Mouse (Mus musculus) stomach, embryonic 16.5 days (tissue): ENCODE data around the gene Psmg3. TPM values are rescaled to one million over a fixed set of nuclear protein-coding genes. Genes with fewer than 3 reads are reported as not detected.

Experiments
- ATAC-seq: fragments of 200-750 bp; cut with Nextera tagmentation; 2 replicates; pipeline ENCODE4 v1.8.0; 2017; ENCODE audit warnings: moderate number of reproducible peaks, moderate TSS enrichment; ENCODE audit not compliant: insufficient read depth, low FRiP score
- H3K27ac ChIP-seq: fragments of 300-500 bp; sonication (generic); 2 replicates; pipeline ENCODE4 v1.5.1; 2014; ENCODE audit warnings: low read length
- H3K27me3 ChIP-seq: fragments of 300-500 bp; sonication (generic); 2 replicates; pipeline ENCODE4 v1.6.1; 2014; ENCODE audit warnings: low read length, control low read depth, mixed read lengths; ENCODE audit not compliant: control insufficient read depth, insufficient read depth
- H3K36me3 ChIP-seq: fragments of 300-500 bp; sonication (generic); 2 replicates; pipeline ENCODE4 v1.6.1; 2014; ENCODE audit warnings: low read length; ENCODE audit not compliant: control insufficient read depth, insufficient read depth
- H3K4me1 ChIP-seq: fragments of 300-500 bp; sonication (generic); 2 replicates; pipeline ENCODE4 v1.6.1; 2014; ENCODE audit warnings: low read length, control low read depth, mixed read lengths; ENCODE audit not compliant: control insufficient read depth, insufficient read depth
- H3K4me2 ChIP-seq: fragments of 300-500 bp; sonication (generic); 2 replicates; pipeline ENCODE4 v1.6.1; 2014; ENCODE audit warnings: low read depth, low read length, mixed read lengths
- H3K4me3 ChIP-seq: fragments of 300-500 bp; sonication (generic); replicated peaks from 2 replicates; pipeline ENCODE4 v1.5.1; 2014; ENCODE audit warnings: mild to moderate bottlenecking, low read length
- H3K9ac ChIP-seq: fragments of 300-500 bp; sonication (generic); 2 replicates; pipeline ENCODE4 v1.6.1; 2014; ENCODE audit warnings: low read length
- H3K9me3 ChIP-seq: fragments of 300-500 bp; sonication (generic); replicated peaks from 2 replicates; pipeline ENCODE4 v1.6.1; 2016; ENCODE audit warnings: low read length, control low read depth; ENCODE audit not compliant: control insufficient read depth
- WGBS: fragments of 180-500 bp; shearing (Covaris S2); extraction: QIAGEN DNeasy Blood & Tissue Kit; methylation state at CpG from one replicate; pipeline ENCODE4 v1.1.7; 2014; 5-methylcytosine and 5-hydroxymethylcytosine counted together
- polyA plus RNA-seq: library from polyadenylated mRNA; unstranded; fragments of >200 nt; fragmentation: Nextera tagmentation; extraction: Ambion mirVana; gene quantifications from 2 replicates; pipeline ENCODE4 v1.2.1, GENCODE M21; 2015

Psmg3 gene
- polyA plus RNA-seq, 1 experiment from 2014 or later: 62.9 TPM

- 21% methylated on average over 11 of the region's 11 CpGs for WGBS
- no peaks in the 10 kb centered on the region for H3K36me3 ChIP-seq
- H3K4me3 ChIP-seq: peak overlapping the region; percentile 77
- peak overlapping the region; percentile 90 for H3K27ac ChIP-seq
- peak overlapping the region; percentile 76 for H3K9ac ChIP-seq
- ATAC-seq: peak; percentile 19; the same call in 1 of the 2 replicates
- H3K9me3 ChIP-seq: no peaks in the 10 kb centered on the region
- no peaks in the 10 kb centered on the region for H3K27me3 ChIP-seq
- H3K4me2 ChIP-seq: peak overlapping the region; percentile 92
- H3K4me1 ChIP-seq: peaks cover 66% of the 10 kb centered on the region
These were observed 33.2 kb downstream of the Psmg3 start for GRCm38 (mm10) chr5:139793338-139794089.

- peak overlapping the region; percentile 76 for H3K9ac ChIP-seq
- 23% methylated on average over 3 of the region's 3 CpGs for WGBS
- peak overlapping the region; percentile 92 for H3K4me2 ChIP-seq
- ATAC-seq: no peak
- H3K36me3 ChIP-seq: no peaks in the 10 kb centered on the region
- peak overlapping the region; percentile 77 for H3K4me3 ChIP-seq
- H3K27ac ChIP-seq: peak overlapping the region; percentile 90
- no peaks in the 10 kb centered on the region for H3K9me3 ChIP-seq
- peaks cover 61% of the 10 kb centered on the region for H3K4me1 ChIP-seq
- H3K27me3 ChIP-seq: no peaks in the 10 kb centered on the region
These were observed 33.7 kb downstream of the Psmg3 start for GRCm38 (mm10) chr5:139792966-139793337.

- no peak for ATAC-seq
- WGBS: 13% methylated on average over 11 of the region's 11 CpGs
- peak overlapping the region; percentile 77 for H3K4me3 ChIP-seq
- peak overlapping the region; percentile 92 for H3K4me2 ChIP-seq
- H3K27ac ChIP-seq: peak overlapping the region; percentile 90
- no peaks in the 10 kb centered on the region for H3K36me3 ChIP-seq
- peaks cover 54% of the 10 kb centered on the region for H3K4me1 ChIP-seq
- H3K27me3 ChIP-seq: no peaks in the 10 kb centered on the region
- H3K9me3 ChIP-seq: no peaks in the 10 kb centered on the region
- peak overlapping the region; percentile 76 for H3K9ac ChIP-seq
These were observed 34.4 kb downstream of the Psmg3 start for GRCm38 (mm10) chr5:139792159-139792775.

- no peaks in the 10 kb centered on the region for H3K27me3 ChIP-seq
- peaks cover 47% of the 10 kb centered on the region for H3K4me1 ChIP-seq
- H3K36me3 ChIP-seq: no peaks in the 10 kb centered on the region
- peak within 1 kb of the TSS; percentile 76 for H3K9ac ChIP-seq
- WGBS: under 1% methylated on average over 92 of the region's 92 CpGs
- H3K4me3 ChIP-seq: peak within 1 kb of the TSS; percentile 77
- peak within 1 kb of the TSS; percentile 90 for H3K27ac ChIP-seq
- ATAC-seq: peak; percentile 90
- no peaks in the 10 kb centered on the region for H3K9me3 ChIP-seq
- H3K4me2 ChIP-seq: peak within 1 kb of the TSS; percentile 92
These were observed 35.2 kb downstream of the Psmg3 start, which contains the start of gene Mafk for GRCm38 (mm10) chr5:139791227-139792158. TSS of gene Mafk (plus strand) at chr5:139791513.

- H3K4me3 ChIP-seq: no peak overlapping the region
- WGBS: 47% methylated on average over 4 of the region's 4 CpGs
- no peak overlapping the region for H3K27ac ChIP-seq
- H3K9me3 ChIP-seq: no peaks in the 10 kb centered on the region
- peaks cover 28% of the 10 kb centered on the region for H3K4me1 ChIP-seq
- H3K9ac ChIP-seq: no peak overlapping the region
- ATAC-seq: no peak
- no peaks in the 10 kb centered on the region for H3K36me3 ChIP-seq
- H3K27me3 ChIP-seq: no peaks in the 10 kb centered on the region
- H3K4me2 ChIP-seq: no peak overlapping the region
These were observed 37.2 kb downstream of the Psmg3 start for GRCm38 (mm10) chr5:139789466-139789865.

- no peaks in the 10 kb centered on the region for H3K9me3 ChIP-seq
- ATAC-seq: no peak
- H3K4me3 ChIP-seq: no peak overlapping the region
- no peaks in the 10 kb centered on the region for H3K27me3 ChIP-seq
- 80% methylated on average over 8 of the region's 8 CpGs for WGBS
- no peak overlapping the region for H3K9ac ChIP-seq
- H3K4me1 ChIP-seq: no peaks in the 10 kb centered on the region
- H3K4me2 ChIP-seq: no peak overlapping the region
- H3K36me3 ChIP-seq: no peaks in the 10 kb centered on the region
- H3K27ac ChIP-seq: no peak overlapping the region
These were observed 45.3 kb downstream of the Psmg3 start for GRCm38 (mm10) chr5:139781406-139781805.

GRCm38 (mm10) chr5:139776966-139777365 is 49.7 kb downstream of the Psmg3 start:
- Histone ChIP-seq H3K4me1 (peaks cover 8% of the 10 kb centered on the region), H3K27me3 (no peaks in the 10 kb centered on the region), H3K36me3 (0 out of 2 replicates have a peak, but pooled peaks cover 4% of the 10 kb centered on the region), H3K4me3 (no peak overlapping the region), H3K27ac (no peak overlapping the region), H3K4me2 (no peak overlapping the region), H3K9ac (no peak overlapping the region), H3K9me3 (no peaks in the 10 kb centered on the region)
- ATAC-seq: no peak
- WGBS: 79% methylated on average over 5 of the region's 5 CpGs

- Histone ChIP-seq H3K4me2 (peak within 1 kb of the TSS; percentile 93), H3K4me1 (peaks cover 8% of the 10 kb centered on the region), H3K9ac (peak within 1 kb of the TSS; percentile 88), H3K9me3 (no peaks in the 10 kb centered on the region), H3K4me3 (peak within 1 kb of the TSS; percentile 72), H3K27me3 (no peaks in the 10 kb centered on the region), H3K27ac (peak within 1 kb of the TSS; percentile 26; the same call in 1 of the 2 replicates), H3K36me3 (peaks cover 15% of the 10 kb centered on the region; the same call in 1 of the 2 replicates)
- peak; percentile 89 for ATAC-seq
- WGBS: under 1% methylated on average over 54 of the region's 55 CpGs
These were observed 51.3 kb downstream of the Psmg3 start, which contains the start of gene Ints1 for GRCm38 (mm10) chr5:139775216-139775926. TSS of gene Ints1 (minus strand) at chr5:139775674.
